Mouse (Mus musculus) cerebellum, adult 2 months (tissue): ENCODE results near the gene Becn1. TPM values are rescaled to one million over a fixed set of nuclear protein-coding genes. Genes with fewer than 3 reads are reported as not detected.

ENCODE experiments used
- DNase-seq, 2 experiments: peaks; one replicate each; pipeline ENCODE4 v3.0.0; 2021
- H3K27ac ChIP-seq: fragments of 200-500 bp; 2 replicates; pipeline ENCODE4 v1.5.1; 2012; ENCODE audit warnings: low read length, control low read depth, inconsistent platforms; ENCODE audit not compliant: insufficient read depth
- H3K27me3 ChIP-seq: fragments of 200-500 bp; 2 replicates; pipeline ENCODE4 v1.6.1; 2012; ENCODE audit warnings: inconsistent platforms, mild to moderate bottlenecking, low read length, moderate library complexity; ENCODE audit not compliant: control insufficient read depth, insufficient read depth
- H3K4me1 ChIP-seq: fragments of 200-500 bp; 2 replicates; pipeline ENCODE4 v1.6.1; 2011; ENCODE audit warnings: low read length; ENCODE audit not compliant: control insufficient read depth, insufficient read depth
- H3K4me3 ChIP-seq: fragments of 200-500 bp; replicated peaks from 2 replicates; pipeline ENCODE3; 2011; ENCODE audit warnings: mild to moderate bottlenecking, low read depth, low read length, control low read depth; ENCODE audit not compliant: insufficient read depth
- CTCF ChIP-seq: fragments of 200-500 bp; IDR thresholded peaks from 2 replicates; pipeline ENCODE4 v1.5.1; 2011; ENCODE audit warnings: low read depth, mild to moderate bottlenecking, control low read depth, low read length, moderate library complexity, borderline replicate concordance; ENCODE audit not compliant: insufficient read depth
- POLR2A ChIP-seq: fragments of 200-500 bp; IDR thresholded peaks from 2 replicates; pipeline ENCODE4 v1.6.1; 2011; ENCODE audit warnings: low read length, control low read depth, borderline replicate concordance; ENCODE audit not compliant: insufficient read depth
- WGBS: fragments of 180-500 bp; shearing (Covaris S2); methylation state at CpG from one replicate; pipeline ENCODE4 v1.1.7; 2018; 5-methylcytosine and 5-hydroxymethylcytosine counted together
- polyA plus RNA-seq: library from polyadenylated mRNA; depleted of rRNA; stranded (reverse); fragments of >200 nt; gene quantifications from 2 replicates; pipeline ENCODE4 v1.2.3, GENCODE M21; 2012; rRNA removed

Gene Becn1
- polyA plus RNA-seq, 1 experiment: 132 TPM

GRCm38 (mm10) chr11:101236782-101237181 is 65.3 kb downstream of the Becn1 start:
- no peak for DNase-seq
- WGBS: 89% methylated on average over 5 of the region's 5 CpGs
- no peaks in the 10 kb centered on the region for H3K27me3 ChIP-seq
- H3K27ac ChIP-seq: no peak overlapping the region
- no peak overlapping the region for H3K4me3 ChIP-seq
- no peak for TF ChIP-seq POLR2A
- TF ChIP-seq CTCF: no peak
- no peaks in the 10 kb centered on the region for H3K4me1 ChIP-seq

Other genes starting within 250 kb of the Becn1 start
- 12.7 and 15.8 TPM in 2 replicates for gene Naglu, start 232.3 kb downstream of the Becn1 start, polyA plus RNA-seq
- 0.84 and 0.93 TPM in 2 replicates for gene Hsd17b1, start 223.9 kb downstream of the Becn1 start, polyA plus RNA-seq
- gene Coasy, start 219.7 kb downstream of the Becn1 start, polyA plus RNA-seq: 34.1 and 36.7 TPM in 2 replicates
- 54.9 and 55.8 TPM in 2 replicates for gene Mlx, start 215.0 kb downstream of the Becn1 start, polyA plus RNA-seq
- gene Psmc3ip, start 206.8 kb downstream of the Becn1 start, polyA plus RNA-seq: 4.7 and 5.3 TPM in 2 replicates
- gene Retreg3, start 182.4 kb downstream of the Becn1 start, polyA plus RNA-seq: 87.3 and 90.1 TPM in 2 replicates
- gene Tubg1, start 182.3 kb downstream of the Becn1 start, polyA plus RNA-seq: 39.1 and 39.3 TPM in 2 replicates
- gene Tubg2, start 146.4 kb downstream of the Becn1 start, polyA plus RNA-seq: 44.3 and 47.8 TPM in 2 replicates
- 151 and 169 TPM in 2 replicates for gene Cntnap1, start 131.8 kb downstream of the Becn1 start, polyA plus RNA-seq
- gene Plekhh3, start 130.9 kb downstream of the Becn1 start, polyA plus RNA-seq: 67.6 and 71.0 TPM in 2 replicates
- gene Ccr10, start 126.8 kb downstream of the Becn1 start, polyA plus RNA-seq: 0.82 and 1.0 TPM in 2 replicates
- gene Ezh1, start 75.8 kb downstream of the Becn1 start, polyA plus RNA-seq: 64.4 and 70.7 TPM in 2 replicates
- 50.3 and 52.7 TPM in 2 replicates for gene Ramp2, start 56.3 kb downstream of the Becn1 start, polyA plus RNA-seq
- 66.8 and 67.0 TPM in 2 replicates for gene Vps25, start 48.6 kb downstream of the Becn1 start, polyA plus RNA-seq
- gene Wnk4, start 41.7 kb downstream of the Becn1 start, polyA plus RNA-seq: 2.6 and 3.1 TPM in 2 replicates
- 0.65 TPM in 2 replicates for gene Cntd1, start 23.3 kb downstream of the Becn1 start, polyA plus RNA-seq
- gene Coa3, start 23.2 kb downstream of the Becn1 start, polyA plus RNA-seq: 174 and 218 TPM in 2 replicates
- gene Psme3, start 13.9 kb upstream of the Becn1 start, polyA plus RNA-seq: 98.4 and 100 TPM in 2 replicates
- 2.9 and 3.0 TPM in 2 replicates for gene Aoc2, start 22.8 kb upstream of the Becn1 start, polyA plus RNA-seq
- gene Aoc3, start 28.3 kb upstream of the Becn1 start, polyA plus RNA-seq: 0.75 and 0.76 TPM in 2 replicates
- 0.08 TPM in 1 of 2 replicates, not detected in the other for gene G6pc, start 65.3 kb upstream of the Becn1 start, polyA plus RNA-seq
- gene Aarsd1, start 115.3 kb upstream of the Becn1 start, polyA plus RNA-seq: 53.2 and 55.3 TPM in 2 replicates
- gene Gm27029, start 122.5 kb upstream of the Becn1 start, polyA plus RNA-seq: 2.9 and 3.1 TPM in 2 replicates
- 31.8 and 32.0 TPM in 2 replicates for gene Rundc1, start 122.8 kb upstream of the Becn1 start, polyA plus RNA-seq
- 1.2 and 1.8 TPM in 2 replicates for gene Ptges3l, start 123.0 kb upstream of the Becn1 start, polyA plus RNA-seq
- gene Rpl27, start 140.0 kb upstream of the Becn1 start, polyA plus RNA-seq: 400 and 422 TPM in 2 replicates
- 6.2 and 6.3 TPM in 2 replicates for gene Ifi35, start 146.1 kb upstream of the Becn1 start, polyA plus RNA-seq
- 216 and 275 TPM in 2 replicates for gene Rnd2, start 162.7 kb upstream of the Becn1 start, polyA plus RNA-seq
- gene Vat1, start 163.9 kb upstream of the Becn1 start, polyA plus RNA-seq: 44.6 and 49.2 TPM in 2 replicates
- 0.59 and 0.67 TPM in 2 replicates for gene Brca1, start 249.7 kb upstream of the Becn1 start, polyA plus RNA-seq
- gene Nbr1, start 249.9 kb upstream of the Becn1 start, polyA plus RNA-seq: 137 and 147 TPM in 2 replicates